Mouse (Mus musculus) midbrain, embryonic 12.5 days (tissue): Measurements from ENCODE around the gene Sytl2. TPM values are rescaled to one million over a fixed set of nuclear protein-coding genes. Genes with fewer than 3 reads are reported as not detected.

ENCODE experiments used
- ATAC-seq: fragments of 200-750 bp; cut with Nextera tagmentation; 2 replicates; pipeline ENCODE4 v1.8.0; 2017; ENCODE audit warnings: low read depth, moderate TSS enrichment, moderate library complexity; ENCODE audit not compliant: low FRiP score
- H3K27ac ChIP-seq: fragments of 300-500 bp; sonication (generic); replicated peaks from 2 replicates; pipeline ENCODE4 v1.5.1; 2016; ENCODE audit warnings: mild to moderate bottlenecking
- H3K27me3 ChIP-seq: fragments of 300-500 bp; sonication (generic); 2 replicates; pipeline ENCODE4 v1.6.1; 2016; ENCODE audit warnings: mild to moderate bottlenecking
- H3K36me3 ChIP-seq: fragments of 300-500 bp; sonication (generic); 2 replicates; pipeline ENCODE4 v1.6.1; 2016
- H3K4me1 ChIP-seq: fragments of 300-500 bp; sonication (generic); 2 replicates; pipeline ENCODE4 v1.6.1; 2016
- H3K4me2 ChIP-seq: fragments of 300-500 bp; sonication (generic); replicated peaks from 2 replicates; pipeline ENCODE4 v1.6.1; 2016; ENCODE audit warnings: mild to moderate bottlenecking, moderate library complexity
- H3K4me3 ChIP-seq: fragments of 300-500 bp; sonication (generic); 2 replicates; pipeline ENCODE4 v1.5.1; 2016; ENCODE audit warnings: mild to moderate bottlenecking
- H3K9ac ChIP-seq: fragments of 300-500 bp; sonication (generic); replicated peaks from 2 replicates; pipeline ENCODE4 v1.6.1; 2016; ENCODE audit warnings: mild to moderate bottlenecking, moderate library complexity
- H3K9me3 ChIP-seq: fragments of 300-500 bp; sonication (generic); 2 replicates; pipeline ENCODE4 v1.6.1; 2016; ENCODE audit warnings: mild to moderate bottlenecking
- WGBS: fragments of 180-500 bp; shearing (Covaris S2); methylation state at CpG from one replicate; pipeline ENCODE4 v1.1.7; 2016; 5-methylcytosine and 5-hydroxymethylcytosine counted together
- polyA plus RNA-seq: library from polyadenylated mRNA; unstranded; fragments of >200 nt; fragmentation: Nextera tagmentation; extraction: Ambion mirVana; gene quantifications from 2 replicates; pipeline ENCODE4 v1.2.1, GENCODE M21; 2016

Gene Sytl2
- polyA plus RNA-seq, 1 experiment from 2014 or later, result 3.2 TPM

- H3K9me3 ChIP-seq, result no peaks in the 10 kb centered on the region
- H3K4me2 ChIP-seq, result no peak overlapping the region
- H3K27me3 ChIP-seq, result no peaks in the 10 kb centered on the region
- no peak for ATAC-seq
- H3K4me1 ChIP-seq, result no peaks in the 10 kb centered on the region
- WGBS, result 83% methylated on average over 5 of the region's 5 CpGs
- no peak overlapping the region for H3K27ac ChIP-seq
- H3K36me3 ChIP-seq, result no peaks in the 10 kb centered on the region
- no peak overlapping the region for H3K9ac ChIP-seq
- H3K4me3 ChIP-seq, result no peak overlapping the region
Measured at GRCm38 (mm10) chr7:90347779-90348437, 45.9 kb downstream of the Sytl2 start.

- H3K4me3 ChIP-seq, result no peak overlapping the region
- no peak overlapping the region for H3K4me2 ChIP-seq
- no peaks in the 10 kb centered on the region for H3K9me3 ChIP-seq
- H3K27ac ChIP-seq, result no peak overlapping the region
- H3K4me1 ChIP-seq, result no peaks in the 10 kb centered on the region
- H3K27me3 ChIP-seq, result no peaks in the 10 kb centered on the region
- H3K36me3 ChIP-seq, result no peaks in the 10 kb centered on the region
- no peak for ATAC-seq
- 91% methylated on average over 5 of the region's 5 CpGs for WGBS
- H3K9ac ChIP-seq, result no peak overlapping the region
Measured at GRCm38 (mm10) chr7:90349014-90349413, 47.0 kb downstream of the Sytl2 start.

GRCm38 (mm10) chr7:90352183-90352582, 50.1 kb downstream of the Sytl2 start:
- H3K9ac ChIP-seq, result no peak overlapping the region
- no peak for ATAC-seq
- no peak overlapping the region for H3K4me2 ChIP-seq
- 85% methylated on average over 3 of the region's 3 CpGs for WGBS
- H3K27me3 ChIP-seq, result no peaks in the 10 kb centered on the region
- H3K4me3 ChIP-seq, result no peak overlapping the region
- no peaks in the 10 kb centered on the region for H3K4me1 ChIP-seq
- no peaks in the 10 kb centered on the region for H3K9me3 ChIP-seq
- H3K27ac ChIP-seq, result no peak overlapping the region
- no peaks in the 10 kb centered on the region for H3K36me3 ChIP-seq

GRCm38 (mm10) chr7:90353488-90354228, 51.6 kb downstream of the Sytl2 start:
- 89% methylated on average over 12 of the region's 12 CpGs for WGBS
- no peak for ATAC-seq
- Histone ChIP-seq H3K4me3 (no peak overlapping the region), H3K36me3 (no peaks in the 10 kb centered on the region), H3K27ac (no peak overlapping the region), H3K27me3 (no peaks in the 10 kb centered on the region), H3K4me2 (no peak overlapping the region), H3K9me3 (no peaks in the 10 kb centered on the region), H3K4me1 (no peaks in the 10 kb centered on the region), H3K9ac (no peak overlapping the region)

- ATAC-seq, result no peak
- Histone ChIP-seq H3K27ac (no peak overlapping the region), H3K4me2 (no peak overlapping the region)
Measured at GRCm38 (mm10) chr7:90354229-90354604, 52.2 kb downstream of the Sytl2 start.

GRCm38 (mm10) chr7:90355454-90355853, 53.4 kb downstream of the Sytl2 start:
- WGBS, result 91% methylated on average over 3 of the region's 3 CpGs
- Histone ChIP-seq H3K27ac (no peak overlapping the region), H3K9ac (no peak overlapping the region), H3K4me3 (no peak overlapping the region), H3K4me2 (no peak overlapping the region), H3K27me3 (no peaks in the 10 kb centered on the region), H3K4me1 (no peaks in the 10 kb centered on the region), H3K36me3 (no peaks in the 10 kb centered on the region), H3K9me3 (no peaks in the 10 kb centered on the region)
- no peak for ATAC-seq

More at GRCm38 (mm10) chr7:90354229-90354604, 52.2 kb downstream of the Sytl2 start:
- Histone ChIP-seq H3K9ac (no peak overlapping the region), H3K4me1 (no peaks in the 10 kb centered on the region), H3K9me3 (no peaks in the 10 kb centered on the region), H3K36me3 (no peaks in the 10 kb centered on the region), H3K27me3 (no peaks in the 10 kb centered on the region), H3K4me3 (no peak overlapping the region)
- 96% methylated on average over 2 of the region's 2 CpGs for WGBS

GRCm38 (mm10) chr7:90355995-90356394, 53.9 kb downstream of the Sytl2 start:
- no peaks in the 10 kb centered on the region for H3K9me3 ChIP-seq
- WGBS, result 68% methylated on average over 2 of the region's 2 CpGs

GRCm38 (mm10) chr7:90362788-90363187, 60.7 kb downstream of the Sytl2 start:
- no peak overlapping the region for H3K9ac ChIP-seq
- no peak overlapping the region for H3K4me3 ChIP-seq
- no peak overlapping the region for H3K4me2 ChIP-seq
- WGBS, result 82% methylated on average over 7 of the region's 7 CpGs
- H3K9me3 ChIP-seq, result no peaks in the 10 kb centered on the region
- no peak for ATAC-seq
- H3K27ac ChIP-seq, result no peak overlapping the region
- H3K27me3 ChIP-seq, result no peaks in the 10 kb centered on the region
- no peaks in the 10 kb centered on the region for H3K36me3 ChIP-seq
- no peaks in the 10 kb centered on the region for H3K4me1 ChIP-seq

More at GRCm38 (mm10) chr7:90355995-90356394, 53.9 kb downstream of the Sytl2 start:
- Histone ChIP-seq H3K36me3 (no peaks in the 10 kb centered on the region), H3K4me1 (no peaks in the 10 kb centered on the region), H3K27ac (no peak overlapping the region), H3K27me3 (no peaks in the 10 kb centered on the region), H3K4me2 (no peak overlapping the region), H3K4me3 (no peak overlapping the region), H3K9ac (no peak overlapping the region)
- no peak for ATAC-seq

- Histone ChIP-seq H3K9me3 (no peaks in the 10 kb centered on the region), H3K27ac (no peak overlapping the region), H3K4me1 (no peaks in the 10 kb centered on the region), H3K27me3 (no peaks in the 10 kb centered on the region), H3K4me3 (no peak overlapping the region), H3K4me2 (no peak overlapping the region), H3K9ac (no peak overlapping the region), H3K36me3 (no peaks in the 10 kb centered on the region)
- no peak for ATAC-seq
- 88% methylated on average over 6 of the region's 6 CpGs for WGBS
Measured at GRCm38 (mm10) chr7:90370071-90370851, 68.2 kb downstream of the Sytl2 start.

GRCm38 (mm10) chr7:90372804-90373203, 70.8 kb downstream of the Sytl2 start:
- Histone ChIP-seq H3K27me3 (no peaks in the 10 kb centered on the region), H3K27ac (no peak overlapping the region), H3K9me3 (no peaks in the 10 kb centered on the region), H3K9ac (no peak overlapping the region), H3K4me3 (no peak overlapping the region), H3K36me3 (no peaks in the 10 kb centered on the region), H3K4me1 (no peaks in the 10 kb centered on the region), H3K4me2 (no peak overlapping the region)
- no peak for ATAC-seq
- WGBS, result 78% methylated on average over 4 of the region's 4 CpGs

GRCm38 (mm10) chr7:90384411-90384810, 82.4 kb downstream of the Sytl2 start:
- WGBS, result 91% methylated on average over 2 of the region's 2 CpGs
- Histone ChIP-seq H3K4me1 (peaks cover 8% of the 10 kb centered on the region), H3K9me3 (no peaks in the 10 kb centered on the region), H3K36me3 (no peaks in the 10 kb centered on the region), H3K27me3 (no peaks in the 10 kb centered on the region), H3K4me2 (no peak overlapping the region), H3K27ac (no peak overlapping the region), H3K4me3 (no peak overlapping the region), H3K9ac (no peak overlapping the region)
- ATAC-seq, result no peak

- Histone ChIP-seq H3K9ac (no peak overlapping the region), H3K4me3 (peak overlapping the region; percentile 22), H3K4me2 (peak overlapping the region; percentile 44), H3K4me1 (peaks cover 11% of the 10 kb centered on the region), H3K27me3 (no peaks in the 10 kb centered on the region), H3K27ac (no peak overlapping the region), H3K36me3 (no peaks in the 10 kb centered on the region), H3K9me3 (no peaks in the 10 kb centered on the region)
- ATAC-seq, result peak; percentile 74
- 2% methylated on average over 8 of the region's 8 CpGs for WGBS
Measured at GRCm38 (mm10) chr7:90386885-90387459, 84.9 kb downstream of the Sytl2 start.
